Mouse (Mus musculus) CH12.LX (cell line): Measurements from ENCODE around the gene Hist1h4c. TPM values are rescaled to one million over a fixed set of nuclear protein-coding genes. Genes with fewer than 3 reads are reported as not detected.

Experiments
- DNase-seq: peaks from one replicate; pipeline ENCODE4 v3.0.0-alpha.2; 2013; ENCODE audit errors: extremely low read depth
- H3K27ac ChIP-seq: 2 replicates; pipeline ENCODE4 v1.5.1; 2012; ENCODE audit warnings: low read depth, mild to moderate bottlenecking, control low read depth, moderate library complexity; ENCODE audit not compliant: insufficient read depth
- H3K27me3 ChIP-seq: replicated peaks from 2 replicates; pipeline ENCODE3; 2012; ENCODE audit warnings: inconsistent platforms
- H3K36me3 ChIP-seq, 2 experiments: replicated peaks in 1 of 2; 2 replicates each; pipeline versions ENCODE3 to v1.6.1; 2012; ENCODE audit warnings: inconsistent platforms in 1 of 2, low read length in 1 of 2, mild to moderate bottlenecking in 1 of 2, mixed read lengths in 1 of 2, moderate library complexity in 1 of 2; ENCODE audit not compliant: control insufficient read depth in 1 of 2, insufficient read depth in 1 of 2
- H3K4me1 ChIP-seq, 2 experiments: 2 replicates each; pipeline ENCODE4 v1.6.1; 2012; ENCODE audit warnings: inconsistent platforms in 1 of 2, moderate library complexity in 1 of 2; ENCODE audit not compliant: insufficient read depth in 2 of 2, control insufficient read depth in 1 of 2
- H3K4me2 ChIP-seq: 2 replicates; pipeline ENCODE4 v1.6.1; 2012; ENCODE audit warnings: low read depth, mild to moderate bottlenecking, control low read depth; ENCODE audit not compliant: poor library complexity, insufficient read depth, severe bottlenecking
- H3K4me3 ChIP-seq, 3 experiments: fragments of 150-350 bp in 1 of 3; sonication (generic) in 1 of 3; replicated peaks in 1 of 3; 2 replicates each; pipeline versions ENCODE3 to v1.5.1; 2011 to 2012; ENCODE audit warnings: low read depth in 2 of 3, low read length in 2 of 3, mild to moderate bottlenecking in 2 of 3, moderate library complexity in 2 of 3, control low read depth in 1 of 3, improper control_type of control experiment in 1 of 3, inconsistent platforms in 1 of 3, mixed read lengths in 1 of 3; ENCODE audit not compliant: poor library complexity in 1 of 3
- H3K79me2 ChIP-seq: replicated peaks from 2 replicates; pipeline ENCODE4 v1.6.1; 2012; ENCODE audit warnings: mild to moderate bottlenecking, moderate library complexity; ENCODE audit not compliant: control insufficient read depth, poor library complexity, insufficient read depth, severe bottlenecking; ENCODE audit errors: extremely low read depth
- H3K9ac ChIP-seq: 2 replicates; pipeline ENCODE4 v1.6.1; 2012; ENCODE audit warnings: low read depth, mild to moderate bottlenecking, control low read depth, moderate library complexity; ENCODE audit not compliant: insufficient read depth
- H3K9me3 ChIP-seq: replicated peaks from 2 replicates; pipeline ENCODE3; 2012; ENCODE audit warnings: low read length, inconsistent platforms, mixed read lengths
- BHLHE40 ChIP-seq: IDR thresholded peaks from 2 replicates; pipeline ENCODE4 v1.6.1; 2011; ENCODE audit warnings: mild to moderate bottlenecking, low read depth, low read length, improper control_type of control experiment
- CHD2 ChIP-seq: IDR thresholded peaks from 2 replicates; pipeline ENCODE4 v1.6.1; 2011; ENCODE audit warnings: low read length, improper control_type of control experiment
- ETS1 ChIP-seq: conservative IDR thresholded peaks from 2 replicates; pipeline ENCODE4 v1.6.1; 2012; ENCODE audit warnings: low read depth, mild to moderate bottlenecking, inconsistent platforms, low read length, improper control_type of control experiment, moderate library complexity
- HCFC1 ChIP-seq: IDR thresholded peaks from 2 replicates; pipeline ENCODE4 v1.6.1; 2012; ENCODE audit warnings: low read depth, mild to moderate bottlenecking, inconsistent platforms, low read length, improper control_type of control experiment
- JUN ChIP-seq: IDR thresholded peaks from 2 replicates; pipeline ENCODE4 v1.6.1; 2011; ENCODE audit warnings: low read depth, mild to moderate bottlenecking, low read length, improper control_type of control experiment, moderate library complexity; ENCODE audit not compliant: insufficient read depth
- MEF2A ChIP-seq: IDR thresholded peaks from 2 replicates; pipeline ENCODE4 v1.6.1; 2014; ENCODE audit warnings: low read depth, mild to moderate bottlenecking, inconsistent platforms, low read length, improper control_type of control experiment, borderline replicate concordance
- MYC ChIP-seq: IDR thresholded peaks from 2 replicates; pipeline ENCODE4 v1.6.1; 2011; ENCODE audit warnings: low read depth, mild to moderate bottlenecking, improper control_type of control experiment, low read length
- NELFE ChIP-seq: IDR thresholded peaks from 2 replicates; pipeline ENCODE4 v1.6.1; 2011; ENCODE audit warnings: low read depth, low read length, improper control_type of control experiment
- NRF1 ChIP-seq: IDR thresholded peaks from 2 replicates; pipeline ENCODE4 v1.6.1; 2014; ENCODE audit warnings: low read depth, mild to moderate bottlenecking, inconsistent platforms, low read length, improper control_type of control experiment, moderate library complexity
- PAX5 ChIP-seq: IDR thresholded peaks from 2 replicates; pipeline ENCODE4 v1.6.1; 2012; ENCODE audit warnings: low read length, inconsistent platforms, mixed read lengths
- POLR2A ChIP-seq: IDR thresholded peaks from 2 replicates; pipeline ENCODE4 v1.6.1; 2011; ENCODE audit warnings: low read depth, mild to moderate bottlenecking, improper control_type of control experiment, low read length
- RAD21 ChIP-seq: IDR thresholded peaks from 2 replicates; pipeline ENCODE4 v1.6.1; 2011; ENCODE audit warnings: low read depth, mild to moderate bottlenecking, low read length, improper control_type of control experiment, moderate library complexity
- RCOR1 ChIP-seq: conservative IDR thresholded peaks from 2 replicates; pipeline ENCODE4 v1.6.1; 2012; ENCODE audit warnings: low read depth, mild to moderate bottlenecking, inconsistent platforms, low read length, improper control_type of control experiment
- SMC3 ChIP-seq: IDR thresholded peaks from 2 replicates; pipeline ENCODE4 v1.6.1; 2011; ENCODE audit warnings: low read depth, low read length, improper control_type of control experiment
- ZC3H11A ChIP-seq: IDR thresholded peaks from 2 replicates; pipeline ENCODE4 v1.6.1; 2012; ENCODE audit warnings: low read depth, mild to moderate bottlenecking, inconsistent platforms, low read length, improper control_type of control experiment
- ZKSCAN1 ChIP-seq: IDR thresholded peaks from 2 replicates; pipeline ENCODE4 v1.6.1; 2012; ENCODE audit warnings: low read depth, inconsistent platforms, low read length, improper control_type of control experiment, borderline replicate concordance
- ZNF384 ChIP-seq: IDR thresholded peaks from 2 replicates; pipeline ENCODE4 v1.6.1; 2012; ENCODE audit warnings: low read depth, low read length, improper control_type of control experiment, inconsistent platforms
- dilution Hi-C: fragments of 300-500 bp; cut with MboI; formaldehyde crosslinking; loops from 2 replicates; pipeline ENCODE4 v1.14.3; 2020; ENCODE audit warnings: low sequenced_read_pairs; ENCODE audit not compliant: extremely low pct_unique_long_range_greater_than_20kb, extremely low pct_ligation_motif_present
- in situ Hi-C: fragments of 300-500 bp; cut with MboI; formaldehyde crosslinking; loops from 3 replicates; pipeline ENCODE4 v1.14.3; 2019; ENCODE audit warnings: low sequenced_read_pairs, low pct_ligation_motif_present, low pct_unique_long_range_greater_than_20kb, mixed read lengths
- polyA plus RNA-seq: library from polyadenylated mRNA; unstranded; fragments of >175 nt; gene quantifications from 2 replicates; pipeline ENCODE4 v1.2.1, GENCODE M21; 2012; ENCODE audit warnings: low read depth; ENCODE audit not compliant: insufficient read length
- total RNA-seq, 2 experiments: library from RNA; depleted of rRNA; stranded (reverse); fragments of 300-350 nt in 1 of 2; fragments of >200 nt in 1 of 2; gene quantifications; 2 replicates each; pipeline ENCODE4 v1.2.3; 2012 to 2014

Gene Hist1h4c
- total and polyA plus RNA-seq, 3 experiments, result 1.2 to 1,374 (median 6.9) TPM

DNA sequence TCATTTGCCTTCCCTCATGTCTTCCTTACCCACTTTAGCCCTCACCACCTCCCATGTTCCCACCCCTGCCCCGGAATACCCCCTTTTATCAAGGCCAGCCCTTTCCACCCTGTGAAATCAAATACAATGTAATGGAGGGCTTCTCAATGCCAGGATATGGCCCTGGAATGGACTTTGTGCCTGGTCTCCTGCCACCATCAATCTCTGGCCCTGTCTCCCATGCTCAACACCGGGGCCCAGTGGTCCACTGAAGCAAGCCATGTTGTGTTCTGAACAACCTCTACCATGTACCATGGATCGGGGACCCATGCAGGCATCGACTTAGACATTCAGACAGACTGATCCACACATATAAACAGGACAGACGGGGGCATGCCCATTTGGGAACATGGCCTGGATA is 31.5 kb upstream of the Hist1h4c start:
- no peaks in the 10 kb centered on the region for H3K9me3 ChIP-seq
- H3K36me3 ChIP-seq, result no peaks in the 10 kb centered on the region
- no peaks in the 10 kb centered on the region for H3K79me2 ChIP-seq
- dilution Hi-C loops, result no loop called here
- no peak overlapping the region for H3K27ac ChIP-seq
- H3K4me1 ChIP-seq, result no peaks in the 10 kb centered on the region
- H3K9ac ChIP-seq, result no peak overlapping the region
- no peak overlapping the region for H3K4me2 ChIP-seq
- no peak for TF ChIP-seq HCFC1
- no peak for TF ChIP-seq RCOR1
- no peak for TF ChIP-seq MEF2A
- TF ChIP-seq SMC3, result no peak
- TF ChIP-seq NELFE, result no peak
- no peak for TF ChIP-seq POLR2A
- no peak for TF ChIP-seq ZKSCAN1
- TF ChIP-seq BHLHE40, result no peak
- TF ChIP-seq CHD2, result no peak
- TF ChIP-seq MYC, result no peak
- no peak for TF ChIP-seq NRF1
- TF ChIP-seq PAX5, result no peak
- no peak for TF ChIP-seq JUN
- no peak for TF ChIP-seq ZNF384
- TF ChIP-seq ETS1, result no peak
- no peak for TF ChIP-seq RAD21
- TF ChIP-seq, all 38 proteins: peak for 0
- in situ Hi-C loops, result loop anchor here (10.0 kb wide), 1 partner anchor 95 kb away; no protein-coding TSS in a partner anchor
- Histone ChIP-seq H3K27me3 (no peaks in the 10 kb centered on the region), H3K4me3 (no peak overlapping the region)
- no peak for DNase-seq

DNA sequence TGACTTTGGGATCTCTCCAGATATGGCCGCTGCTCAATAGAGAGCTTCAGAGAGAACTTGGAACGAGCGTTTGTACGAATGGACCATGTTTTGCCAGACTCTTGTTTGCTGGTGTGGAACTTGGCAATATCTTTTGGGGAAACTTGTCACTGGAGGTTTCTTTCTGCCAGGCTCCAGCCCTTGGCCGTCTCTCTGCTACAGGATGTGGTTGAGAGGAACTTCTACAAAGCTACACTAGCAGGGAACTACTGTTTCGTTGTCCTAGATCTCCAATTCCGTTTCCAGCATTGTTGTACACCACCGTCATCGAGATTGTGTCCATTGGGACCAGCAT is 30.9 kb upstream of the Hist1h4c start:
- Histone ChIP-seq H3K4me1 (no peaks in the 10 kb centered on the region), H3K27me3 (no peaks in the 10 kb centered on the region), H3K4me2 (no peak overlapping the region), H3K9ac (no peak overlapping the region), H3K79me2 (no peaks in the 10 kb centered on the region), H3K27ac (no peak overlapping the region), H3K4me3 (no peak overlapping the region), H3K9me3 (no peaks in the 10 kb centered on the region), H3K36me3 (no peaks in the 10 kb centered on the region)
- dilution Hi-C loops, result no loop called here
- in situ Hi-C loops, result loop anchor here (10.0 kb wide), 1 partner anchor 94 kb away; no protein-coding TSS in a partner anchor
- TF ChIP-seq ZC3H11A, result no peak
- TF ChIP-seq NRF1, result no peak
- TF ChIP-seq CHD2, result no peak
- no peak for TF ChIP-seq JUN
- DNase-seq, result no peak
